Mouse (Mus musculus): ENCODE measurements around the gene Lgals3bp. TPM values are rescaled to one million over a fixed set of nuclear protein-coding genes. Genes with fewer than 3 reads are reported as not detected.

Lgals3bp gene
- total and polyA plus RNA-seq, 3 experiments: 3.0 to 18.3 TPM; not detected in 1

DNA sequence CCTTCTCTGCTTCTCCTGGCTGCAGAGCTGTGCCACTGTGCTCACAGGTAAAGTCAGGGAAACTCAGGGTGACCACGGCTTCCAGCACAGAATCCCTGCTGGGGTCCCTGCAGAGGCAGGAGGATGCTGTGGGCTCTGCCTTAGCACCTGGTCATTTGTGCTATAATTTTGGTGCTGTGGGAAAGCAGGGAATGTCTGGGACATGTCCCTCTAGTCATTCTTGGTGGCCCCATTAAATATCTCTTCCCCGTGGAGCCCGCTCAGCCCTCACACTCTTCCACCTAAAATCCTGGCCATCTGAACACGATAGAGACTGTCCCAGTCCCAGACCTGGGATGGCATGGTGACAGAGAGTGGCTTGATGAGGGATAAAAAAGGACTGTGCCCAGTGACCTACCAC is 37.9 kb downstream of the Lgals3bp start:
- Histone ChIP-seq H3K4me3 (ENCODE audit: control insufficient read depth in 1 of 2, insufficient read depth in 1 of 2, low read depth in 2 of 2, low read length in 2 of 2) (no peak overlapping the region), H3K4me1 (ENCODE audit: control insufficient read depth in 1 of 2, insufficient read depth in 2 of 2, low read length in 2 of 2) (no peaks in the 10 kb centered on the region), H3K27me3 (ENCODE audit: control insufficient read depth in 1 of 2, insufficient read depth in 2 of 2, low read length in 2 of 2) (peaks cover 0 to 3% of the 10 kb centered on the region in 2 experiments; a peak in 1 of 4 replicates), H3K36me3 (ENCODE audit: control insufficient read depth in 1 of 2, insufficient read depth in 2 of 2, low read length in 2 of 2) (no peaks in the 10 kb centered on the region), H3K9me3 (replicated peaks; ENCODE audit: insufficient read depth, low read length) (no peaks in the 10 kb centered on the region), H3K9ac (ENCODE audit: control insufficient read depth, low read depth, low read length, poor library complexity, severe bottlenecking) (no peak overlapping the region), H3K79me2 (ENCODE audit: control insufficient read depth, insufficient read depth, low read length, poor library complexity) (no peaks in the 10 kb centered on the region), H3K27ac (ENCODE audit: control insufficient read depth, low read depth, low read length) (no peak overlapping the region)
- no peak for TF ChIP-seq HCFC1 (IDR thresholded peaks at IDR 0.05; ENCODE audit: low read depth, low read length)
- no peak for TF ChIP-seq USF2 (IDR thresholded peaks at IDR 0.05; ENCODE audit: borderline replicate concordance in 1 of 2, insufficient read depth in 1 of 2, low read depth in 1 of 2, low read length in 2 of 2)
- no peak for TF ChIP-seq EP300 (IDR thresholded peaks at IDR 0.05; ENCODE audit: low read depth in 1 of 2, low read length in 2 of 2)
- DNase-seq (ENCODE audit: low read depth, low spot score): no peak

DNA sequence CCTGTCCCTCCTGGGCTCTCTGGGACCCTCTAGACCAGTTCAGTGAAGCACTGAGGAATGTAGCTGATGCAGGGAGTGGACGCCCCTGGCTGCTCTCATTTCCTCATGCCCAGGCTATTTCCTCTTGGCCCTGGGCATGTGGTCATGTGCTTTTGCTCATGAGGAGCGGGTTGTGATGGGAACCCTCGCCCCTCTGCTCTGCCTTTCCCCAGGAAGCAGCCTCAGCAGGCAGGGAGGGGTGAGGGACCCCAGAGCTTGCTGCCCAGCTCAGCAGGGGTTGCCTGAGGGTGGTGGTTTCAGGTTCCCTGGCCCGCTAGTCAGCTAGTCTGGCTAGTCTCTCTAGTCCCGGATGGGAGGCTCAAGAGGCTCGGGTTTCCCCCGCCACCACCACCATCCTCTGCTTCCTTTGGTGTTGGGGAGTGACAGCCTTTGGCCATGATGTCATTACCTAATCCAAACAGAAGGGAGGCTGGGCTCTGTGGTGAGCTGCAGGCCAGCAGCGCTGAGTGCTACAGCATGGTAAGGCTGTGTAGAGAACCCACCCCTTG is 38.8 kb downstream of the Lgals3bp start:
- no peak for DNase-seq (ENCODE audit: low read depth, low spot score)
- Histone ChIP-seq H3K9ac (ENCODE audit: control insufficient read depth, low read depth, low read length, poor library complexity, severe bottlenecking) (no peak overlapping the region), H3K27ac (ENCODE audit: control insufficient read depth, low read depth, low read length) (no peak overlapping the region), H3K4me3 (ENCODE audit: control insufficient read depth in 1 of 2, insufficient read depth in 1 of 2, low read depth in 2 of 2, low read length in 2 of 2) (no peak overlapping the region), H3K36me3 (ENCODE audit: control insufficient read depth in 1 of 2, insufficient read depth in 2 of 2, low read length in 2 of 2) (no peaks in the 10 kb centered on the region), H3K27me3 (ENCODE audit: control insufficient read depth in 1 of 2, insufficient read depth in 2 of 2, low read length in 2 of 2) (peaks cover 0 to 5% of the 10 kb centered on the region in 2 experiments; a peak in 3 of 4 replicates), H3K4me1 (ENCODE audit: control insufficient read depth in 1 of 2, insufficient read depth in 2 of 2, low read length in 2 of 2) (no peaks in the 10 kb centered on the region), H3K9me3 (replicated peaks; ENCODE audit: insufficient read depth, low read length) (no peaks in the 10 kb centered on the region), H3K79me2 (ENCODE audit: control insufficient read depth, insufficient read depth, low read length, poor library complexity) (no peaks in the 10 kb centered on the region)
- TF ChIP-seq ZKSCAN1 (IDR thresholded peaks at IDR 0.05; ENCODE audit: low read depth, low read length) (no peak), USF2 (IDR thresholded peaks at IDR 0.05; ENCODE audit: borderline replicate concordance in 1 of 2, insufficient read depth in 1 of 2, low read depth in 1 of 2, low read length in 2 of 2) (no peak), ETS1 (IDR thresholded peaks at IDR 0.05; ENCODE audit: low read depth, low read length) (no peak), BHLHE40 (IDR thresholded peaks at IDR 0.05; ENCODE audit: borderline replicate concordance, low read depth, low read length) (no peak), HCFC1 (IDR thresholded peaks at IDR 0.05; ENCODE audit: low read depth, low read length) (no peak), GATA1 (IDR thresholded peaks at IDR 0.05; ENCODE audit: low read depth, low read length) (no peak), MAZ (IDR thresholded peaks at IDR 0.05; ENCODE audit: low read depth, low read length) (no peak), POLR2AphosphoS2 (IDR thresholded peaks at IDR 0.05; ENCODE audit: low read length) (no peak), GABPA (IDR thresholded peaks at IDR 0.05; ENCODE audit: low read depth, low read length) (no peak), MXI1 (IDR thresholded peaks at IDR 0.05; ENCODE audit: low read depth, low read length) (no peak), UBTF (IDR thresholded peaks at IDR 0.05; ENCODE audit: borderline replicate concordance, insufficient read depth, low read depth, low read length) (no peak), ZC3H11A (IDR thresholded peaks at IDR 0.05; ENCODE audit: low read depth, low read length) (no peak), SMC3 (IDR thresholded peaks at IDR 0.05; ENCODE audit: low read depth, low read length) (no peak), POLR2A (IDR thresholded peaks at IDR 0.05; ENCODE audit: control insufficient read depth in 1 of 2, insufficient read depth in 1 of 2, low read depth in 1 of 2, low read length in 2 of 2, poor library complexity in 1 of 2) (no peak), E2F4 (IDR thresholded peaks at IDR 0.05; ENCODE audit: borderline replicate concordance, low read depth, low read length) (no peak), MYC (IDR thresholded peaks at IDR 0.05; ENCODE audit: low read depth, low read length) (no peak), ZMIZ1 (IDR thresholded peaks at IDR 0.05; ENCODE audit: low read depth, low read length) (no peak), NRF1 (IDR thresholded peaks at IDR 0.05; ENCODE audit: insufficient read depth, low read depth, low read length, poor library complexity, severe bottlenecking) (no peak)

Measured in MEL (cell line).